Mouse (Mus musculus) embryo, embryonic 10 days (tissue): Measurements from ENCODE around the gene Frmd5.
"Not testable (repeated sequence)": the region's sequence is repeated elsewhere in the genome, so short reads cannot be mapped to it uniquely, and the experiment has no call there.

ENCODE experiments used
- DNase-seq: peaks from one replicate; pipeline ENCODE4 v3.0.0-alpha.2; 2015; ENCODE audit warnings: low spot score

Gene Frmd5

GRCm38 (mm10) chr2:121806959-121807653, at the start of gene Frmd5:
Gene Frmd5 (minus strand): TSS chr2:121807087.
- DNase-seq, result peak; percentile 96

GRCm38 (mm10) chr2:121853974-121854373, 47.1 kb upstream of the Frmd5 start:
- no peak for DNase-seq

GRCm38 (mm10) chr2:121852045-121852444, 45.2 kb upstream of the Frmd5 start:
- DNase-seq, result no peak

GRCm38 (mm10) chr2:121846050-121846449, 39.2 kb upstream of the Frmd5 start:
- no peak for DNase-seq

GRCm38 (mm10) chr2:121842249-121842648, 35.4 kb upstream of the Frmd5 start:
- no peak for DNase-seq

GRCm38 (mm10) chr2:121841453-121841852, 34.6 kb upstream of the Frmd5 start:
- DNase-seq, result no peak

- DNase-seq, result no peak
Measured at GRCm38 (mm10) chr2:121834926-121835325, 28.0 kb upstream of the Frmd5 start.

- peak; percentile 89 for DNase-seq
Measured at GRCm38 (mm10) chr2:121832484-121832894, 25.6 kb upstream of the Frmd5 start.

GRCm38 (mm10) chr2:121828411-121828810, 21.5 kb upstream of the Frmd5 start:
- no peak for DNase-seq

GRCm38 (mm10) chr2:121826189-121826588, 19.3 kb upstream of the Frmd5 start:
- DNase-seq, result no peak

- no peak for DNase-seq
Measured at GRCm38 (mm10) chr2:121824653-121825052, 17.8 kb upstream of the Frmd5 start.

GRCm38 (mm10) chr2:121821787-121822186, 14.9 kb upstream of the Frmd5 start:
- DNase-seq, result no peak

GRCm38 (mm10) chr2:121810876-121811275, 4.0 kb upstream of the Frmd5 start:
- DNase-seq, result not testable (repeated sequence)

- DNase-seq, result no peak
Measured at GRCm38 (mm10) chr2:121809126-121809525, 2.2 kb upstream of the Frmd5 start.

- DNase-seq, result peak; percentile 36
Measured at GRCm38 (mm10) chr2:121806171-121806943, 530 bp downstream of the Frmd5 start.

GRCm38 (mm10) chr2:121799051-121799450, 7.8 kb downstream of the Frmd5 start:
- no peak for DNase-seq

GRCm38 (mm10) chr2:121795995-121796394, 10.9 kb downstream of the Frmd5 start:
- DNase-seq, result no peak

- DNase-seq, result no peak
Measured at GRCm38 (mm10) chr2:121789777-121790176, 17.1 kb downstream of the Frmd5 start.

GRCm38 (mm10) chr2:121788415-121788814, 18.5 kb downstream of the Frmd5 start:
- DNase-seq, result no peak

- peak; percentile 28 for DNase-seq
Measured at GRCm38 (mm10) chr2:121787767-121788166, 19.1 kb downstream of the Frmd5 start.

- DNase-seq, result peak; percentile 29
Measured at GRCm38 (mm10) chr2:121787271-121787670, 19.6 kb downstream of the Frmd5 start.

GRCm38 (mm10) chr2:121776219-121776618, 30.7 kb downstream of the Frmd5 start:
- no peak for DNase-seq

- no peak for DNase-seq
Measured at GRCm38 (mm10) chr2:121764851-121765250, 42.0 kb downstream of the Frmd5 start.
